Comparison of ENCODE assay signal across 7 mouse cellular contexts in the genomic region with DNA sequence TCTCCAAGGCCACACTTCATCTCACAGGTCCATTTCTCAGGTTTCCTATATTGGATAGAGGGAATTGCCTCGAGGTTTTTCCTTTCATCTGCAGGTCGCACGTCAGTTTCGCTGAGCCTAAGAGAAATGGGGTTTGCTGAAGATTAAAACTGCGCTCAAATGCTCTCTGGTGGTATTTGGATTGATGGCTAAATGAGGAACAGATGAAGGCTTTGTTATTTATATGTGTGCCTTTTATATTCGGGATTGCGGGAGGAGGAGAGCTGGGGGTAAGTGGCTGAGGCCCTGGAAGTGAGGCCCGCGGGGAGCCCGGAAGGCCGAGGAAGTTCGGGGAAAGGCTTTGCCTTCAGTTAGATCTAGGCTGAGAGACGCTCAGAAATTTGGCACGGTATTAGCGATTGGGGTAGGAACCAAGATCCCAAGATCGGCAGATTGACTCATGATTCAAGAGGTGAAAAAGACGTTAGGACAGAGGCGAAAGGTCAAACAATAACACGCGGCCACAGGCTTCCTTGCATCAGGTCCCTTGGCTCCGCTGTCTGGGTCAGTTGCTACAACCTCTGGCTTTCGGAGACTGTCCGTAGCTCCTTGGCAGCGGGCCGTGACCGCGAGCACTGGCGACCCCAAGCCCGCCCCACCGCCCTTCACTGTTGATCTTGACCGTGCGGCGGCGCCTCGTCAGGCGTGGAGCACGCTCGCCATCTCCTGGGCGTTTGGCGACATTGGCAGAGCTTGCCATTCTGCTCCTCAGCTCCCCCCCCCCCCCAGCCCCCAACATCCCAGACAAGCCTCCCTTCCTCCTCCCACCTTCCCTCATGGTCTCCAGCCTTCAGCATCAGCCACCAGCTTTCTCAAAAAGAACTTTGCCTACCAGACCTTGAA. TPM values are rescaled to one million over a fixed set of nuclear protein-coding genes. Genes with fewer than 3 reads are reported as not detected.
DNase-seq lines count a peak whose midpoint lies in the region; ATAC-seq and TF ChIP-seq lines count a peak whose summit lies in the region.

No protein-coding gene starts in this region.

- DNase-seq in thymus, adult 2 months = peak; percentile 30
- no peak for DNase-seq in thymus, adult 18-20 months
- peak; percentile 60 to 76 for DNase-seq in cerebellum, postnatal 25 days
- DNase-seq in liver = peak; percentile 54
- DNase-seq in urinary bladder, postnatal 25 days (ENCODE audit: low spot score) = peak; percentile 55

- peak; percentile 62; the same call in 1 of the 2 replicates for TF ChIP-seq CTCF in thymus, adult 2 months (IDR thresholded peaks at IDR 0.05; ENCODE audit: borderline replicate concordance, control insufficient read depth, extremely low read depth, insufficient read depth, low read length, poor library complexity)

- no peaks in the 10 kb centered on the region for H3K4me1 ChIP-seq in thymus, adult 2 months (replicated peaks; ENCODE audit: control insufficient read depth, insufficient read depth, low read length)
- peaks cover 13% of the 10 kb centered on the region for H3K4me1 ChIP-seq in heart, embryonic 16.5 days (ENCODE audit: control insufficient read depth, insufficient read depth, low read length)
- H3K4me1 ChIP-seq in midbrain, embryonic 16.5 days (ENCODE audit: control insufficient read depth, insufficient read depth, low read length) = peaks cover 7% of the 10 kb centered on the region

- H3K9me3 ChIP-seq in heart, embryonic 16.5 days (replicated peaks; ENCODE audit: control insufficient read depth, low read length) = no peaks in the 10 kb centered on the region
- H3K9me3 ChIP-seq in midbrain, embryonic 16.5 days (replicated peaks; ENCODE audit: control insufficient read depth, low read length, poor library complexity, severe bottlenecking) = no peaks in the 10 kb centered on the region

- 6% methylated on average over 40 of the region's 40 CpGs for WGBS in thymus, adult 2 months
- WGBS in heart, embryonic 16.5 days = 7% methylated on average over 40 of the region's 40 CpGs
- under 1% methylated on average over 38 of the region's 40 CpGs for WGBS in midbrain, embryonic 16.5 days

- ATAC-seq in heart, embryonic 16.5 days (replicated peaks; ENCODE audit: extremely low read depth, insufficient read depth, low FRiP score) = peak; percentile 59; the same call in 1 of the 2 replicates
- no peak for ATAC-seq in midbrain, embryonic 16.5 days

- peaks cover 40% of the 10 kb centered on the region for H3K27me3 ChIP-seq in thymus, adult 2 months (ENCODE audit: control insufficient read depth, insufficient read depth, low read length)
- peaks cover 98% of the 10 kb centered on the region for H3K27me3 ChIP-seq in heart, embryonic 16.5 days (ENCODE audit: control insufficient read depth, insufficient read depth, low read length)
- H3K27me3 ChIP-seq in midbrain, embryonic 16.5 days (ENCODE audit: control insufficient read depth, insufficient read depth, low read depth, low read length) = peaks cover 89% of the 10 kb centered on the region

- no peak for TF ChIP-seq POLR2A in thymus, adult 2 months (IDR thresholded peaks at IDR 0.05; ENCODE audit: control insufficient read depth, extremely low read depth, insufficient read depth, low read length, poor library complexity)

- H3K27ac ChIP-seq in thymus, adult 2 months (ENCODE audit: control insufficient read depth, insufficient read depth, low read length) = no peak overlapping the region
- no peak overlapping the region for H3K27ac ChIP-seq in heart, embryonic 16.5 days (ENCODE audit: low read length)
- no peak overlapping the region for H3K27ac ChIP-seq in midbrain, embryonic 16.5 days (ENCODE audit: low read length)

- H3K36me3 ChIP-seq in thymus, adult 2 months (ENCODE audit: control insufficient read depth, insufficient read depth, low read length) = no peaks in the 10 kb centered on the region
- no peaks in the 10 kb centered on the region for H3K36me3 ChIP-seq in heart, embryonic 16.5 days (ENCODE audit: control insufficient read depth, insufficient read depth)
- no peaks in the 10 kb centered on the region for H3K36me3 ChIP-seq in midbrain, embryonic 16.5 days (ENCODE audit: control insufficient read depth, insufficient read depth, low read length)

- H3K9ac ChIP-seq in heart, embryonic 16.5 days (ENCODE audit: low read length) = no peak overlapping the region
- no peak overlapping the region for H3K9ac ChIP-seq in midbrain, embryonic 16.5 days (ENCODE audit: low read depth, low read length)

- H3K4me2 ChIP-seq in heart, embryonic 16.5 days (ENCODE audit: low read depth, low read length) = peak overlapping the region; percentile 64
- H3K4me2 ChIP-seq in midbrain, embryonic 16.5 days (ENCODE audit: low read length) = peak overlapping the region; percentile 55

- H3K4me3 ChIP-seq in thymus, adult 2 months (ENCODE audit: control insufficient read depth, insufficient read depth, low read length) = no peak overlapping the region
- peak overlapping the region; percentile 41 for H3K4me3 ChIP-seq in heart, embryonic 16.5 days (ENCODE audit: low read length)
- peak overlapping the region; percentile 7; the same call in 1 of the 2 replicates for H3K4me3 ChIP-seq in midbrain, embryonic 16.5 days (ENCODE audit: low read depth, low read length)

RNA-seq across cellular contexts. Expression of gene Hoxd12, which starts 2.1 kb away (rescaled TPM):
- not detected in 2 replicates for polyA plus RNA-seq in thymus, adult 2 months (2012; rRNA removed)
- not detected in 2 replicates for polyA plus RNA-seq in heart, embryonic 16.5 days (2015; fragmentation: Nextera tagmentation; extraction: Ambion mirVana)
- not detected in 2 replicates for polyA plus RNA-seq in midbrain, embryonic 16.5 days (2015; fragmentation: Nextera tagmentation; extraction: Ambion mirVana)

RNA-seq across cellular contexts. Expression of gene Hoxd13, which starts 4.6 kb away (rescaled TPM):
- 0.04 TPM in 1 of 2 replicates, not detected in the other for polyA plus RNA-seq in thymus, adult 2 months (2012; rRNA removed)
- not detected in 2 replicates for polyA plus RNA-seq in heart, embryonic 16.5 days (2015; fragmentation: Nextera tagmentation; extraction: Ambion mirVana)
- not detected in 2 replicates for polyA plus RNA-seq in midbrain, embryonic 16.5 days (2015; fragmentation: Nextera tagmentation; extraction: Ambion mirVana)

RNA-seq across cellular contexts. Expression of gene Hoxd11, which starts 6.6 kb away (rescaled TPM):
- polyA plus RNA-seq in thymus, adult 2 months (2012; rRNA removed) = not detected in 2 replicates
- not detected in 2 replicates for polyA plus RNA-seq in heart, embryonic 16.5 days (2015; fragmentation: Nextera tagmentation; extraction: Ambion mirVana)
- not detected in 2 replicates for polyA plus RNA-seq in midbrain, embryonic 16.5 days (2015; fragmentation: Nextera tagmentation; extraction: Ambion mirVana)

RNA-seq across cellular contexts. Expression of gene Evx2, which starts 13.4 kb away (rescaled TPM):
- polyA plus RNA-seq in thymus, adult 2 months (2012; rRNA removed) = not detected in 2 replicates
- not detected in 2 replicates for polyA plus RNA-seq in heart, embryonic 16.5 days (2015; fragmentation: Nextera tagmentation; extraction: Ambion mirVana)
- polyA plus RNA-seq in midbrain, embryonic 16.5 days (2015; fragmentation: Nextera tagmentation; extraction: Ambion mirVana) = 0.21 and 0.42 TPM in 2 replicates

RNA-seq across cellular contexts. Expression of gene Hoxd10, which starts 19.0 kb away (rescaled TPM):
- not detected in 2 replicates for polyA plus RNA-seq in thymus, adult 2 months (2012; rRNA removed)
- not detected in 2 replicates for polyA plus RNA-seq in heart, embryonic 16.5 days (2015; fragmentation: Nextera tagmentation; extraction: Ambion mirVana)
- polyA plus RNA-seq in midbrain, embryonic 16.5 days (2015; fragmentation: Nextera tagmentation; extraction: Ambion mirVana) = not detected in 2 replicates

Comparison
In these comparisons a context has a peak if more than half of its experiments do, and no peak if none do; other contexts are left out.
1. DNase-seq: peak in thymus, adult 2 months (single experiment), cerebellum, postnatal 25 days (2 of 2), liver (single experiment) and urinary bladder, postnatal 25 days (single experiment); none in thymus, adult 18-20 months (0 of 2).